Mouse (Mus musculus) T-helper 2 cell (primary cell): ENCODE data around the gene Map3k20.

ENCODE experiments used
- in situ Hi-C: fragments of 300-600 bp; cut with MboI, MseI; formaldehyde crosslinking; loops from one replicate; pipeline ENCODE4 v1.15.1; 2025; ENCODE audit warnings: high pct_unique_total_duplicates

Map3k20 gene

GRCm38 (mm10) chr2:72415416-72415815, 130.0 kb downstream of the Map3k20 start:
- in situ Hi-C loops = no loop called here

- in situ Hi-C loops = no loop called here
Observed at GRCm38 (mm10) chr2:72416095-72417080, 131.0 kb downstream of the Map3k20 start.

GRCm38 (mm10) chr2:72420561-72420960, 135.1 kb downstream of the Map3k20 start:
- in situ Hi-C loops = no loop called here

- in situ Hi-C loops = no loop called here
Observed at GRCm38 (mm10) chr2:72424656-72425055, 139.2 kb downstream of the Map3k20 start.

- in situ Hi-C loops = no loop called here
Observed at GRCm38 (mm10) chr2:72426776-72427175, 141.3 kb downstream of the Map3k20 start.

- in situ Hi-C loops = no loop called here
Observed at GRCm38 (mm10) chr2:72427288-72427687, 141.9 kb downstream of the Map3k20 start.

- in situ Hi-C loops = no loop called here
Observed at GRCm38 (mm10) chr2:72438941-72439533, 153.6 kb downstream of the Map3k20 start.

GRCm38 (mm10) chr2:72441010-72441409, 155.6 kb downstream of the Map3k20 start:
- in situ Hi-C loops = no loop called here

- in situ Hi-C loops = no loop called here
Observed at GRCm38 (mm10) chr2:72442825-72443224, 157.4 kb downstream of the Map3k20 start.

GRCm38 (mm10) chr2:72443960-72444359, 158.5 kb downstream of the Map3k20 start:
- in situ Hi-C loops = no loop called here

- in situ Hi-C loops = no loop called here
Observed at GRCm38 (mm10) chr2:72446106-72446505, 160.7 kb downstream of the Map3k20 start.

GRCm38 (mm10) chr2:72446615-72447014, 161.2 kb downstream of the Map3k20 start:
- in situ Hi-C loops = no loop called here

- in situ Hi-C loops = no loop called here
Observed at GRCm38 (mm10) chr2:72453563-72453962, 168.1 kb downstream of the Map3k20 start.

- in situ Hi-C loops = no loop called here
Observed at GRCm38 (mm10) chr2:72456189-72456588, 170.8 kb downstream of the Map3k20 start.

GRCm38 (mm10) chr2:72464376-72465014, 179.1 kb downstream of the Map3k20 start:
- in situ Hi-C loops = no loop called here

- in situ Hi-C loops = no loop called here
Observed at GRCm38 (mm10) chr2:72467604-72468003, 182.2 kb downstream of the Map3k20 start.

- in situ Hi-C loops = no loop called here
Observed at GRCm38 (mm10) chr2:72471415-72472070, 186.1 kb downstream of the Map3k20 start.

GRCm38 (mm10) chr2:72474531-72475287, 189.3 kb downstream of the Map3k20 start:
- in situ Hi-C loops = no loop called here

GRCm38 (mm10) chr2:72475423-72475796, 190.0 kb downstream of the Map3k20 start:
- in situ Hi-C loops = no loop called here

GRCm38 (mm10) chr2:72475797-72476485, 190.5 kb downstream of the Map3k20 start, which contains the start of gene Cdca7:
TSS of gene Cdca7 (plus strand) at chr2:72476159.
- in situ Hi-C loops = no loop called here
